Mouse (Mus musculus) neural tube, embryonic 13.5 days (tissue): ENCODE results near the gene Egfl8. TPM values are rescaled to one million over a fixed set of nuclear protein-coding genes. Genes with fewer than 3 reads are reported as not detected.

ENCODE experiments used
- ATAC-seq: fragments of 200-750 bp; cut with Nextera tagmentation; 2 replicates; pipeline ENCODE4 v1.8.0; 2017; ENCODE audit warnings: low read depth, mild to moderate bottlenecking, moderate TSS enrichment, moderate library complexity
- H3K27ac ChIP-seq: fragments of 300-500 bp; sonication (generic); replicated peaks from 2 replicates; pipeline ENCODE4 v1.5.1; 2015; ENCODE audit warnings: moderate library complexity, mild to moderate bottlenecking, inconsistent platforms
- H3K27me3 ChIP-seq: fragments of 300-500 bp; sonication (generic); 2 replicates; pipeline ENCODE4 v1.6.1; 2015; ENCODE audit warnings: mild to moderate bottlenecking, inconsistent platforms
- H3K36me3 ChIP-seq: fragments of 300-500 bp; sonication (generic); 2 replicates; pipeline ENCODE4 v1.6.1; 2015; ENCODE audit warnings: mild to moderate bottlenecking, inconsistent platforms
- H3K4me1 ChIP-seq: fragments of 300-500 bp; sonication (generic); replicated peaks from 2 replicates; pipeline ENCODE4 v1.6.1; 2015; ENCODE audit warnings: inconsistent platforms
- H3K4me2 ChIP-seq: fragments of 300-500 bp; sonication (generic); 2 replicates; pipeline ENCODE4 v1.6.1; 2015; ENCODE audit warnings: inconsistent platforms, mild to moderate bottlenecking, moderate library complexity
- H3K4me3 ChIP-seq: fragments of 300-500 bp; sonication (generic); 2 replicates; pipeline ENCODE4 v1.5.1; 2015; ENCODE audit warnings: mild to moderate bottlenecking, inconsistent platforms
- H3K9ac ChIP-seq: fragments of 300-500 bp; sonication (generic); 2 replicates; pipeline ENCODE4 v1.6.1; 2015; ENCODE audit warnings: moderate library complexity, mild to moderate bottlenecking, inconsistent platforms
- H3K9me3 ChIP-seq: fragments of 300-500 bp; sonication (generic); 2 replicates; pipeline ENCODE4 v1.6.1; 2016; ENCODE audit warnings: inconsistent platforms
- WGBS: fragments of 180-500 bp; shearing (Covaris S2); methylation state at CpG from one replicate; pipeline ENCODE4 v1.1.7; 2015; 5-methylcytosine and 5-hydroxymethylcytosine counted together
- polyA plus RNA-seq: library from polyadenylated mRNA; unstranded; fragments of >200 nt; fragmentation: Nextera tagmentation; extraction: Ambion mirVana; gene quantifications from 2 replicates; pipeline ENCODE4 v1.2.1, GENCODE M21; 2015

Gene Egfl8
- polyA plus RNA-seq, 1 experiment from 2014 or later: 28.4 TPM

DNA sequence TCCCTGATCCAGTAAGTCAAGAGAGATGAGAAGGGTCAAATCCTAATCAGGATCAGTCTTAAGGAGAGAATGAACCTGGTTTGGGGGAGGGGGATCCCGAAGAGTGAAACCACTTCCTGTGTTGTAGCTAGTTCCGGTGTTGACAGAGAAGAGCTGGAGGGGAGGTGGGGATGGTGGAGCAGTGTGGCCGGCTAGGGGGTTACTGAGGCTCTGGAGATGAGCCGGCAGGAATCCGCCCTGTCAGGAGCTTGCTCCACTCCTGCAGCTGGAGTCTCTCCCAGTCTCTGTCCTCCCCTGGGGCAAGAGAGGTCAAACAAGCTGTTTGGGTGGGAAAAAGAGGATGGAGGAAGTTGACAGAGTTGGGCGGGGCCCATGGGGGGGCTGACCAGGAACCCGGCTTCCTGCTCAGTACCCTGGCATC is 26.1 kb downstream of the Egfl8 start, which contains the start of gene Gpsm3:
Gene Gpsm3, plus strand, starts transcription at position 126 of the 421 bp plus-strand sequence.
- Histone ChIP-seq H3K4me3 (0 out of 2 replicates have a peak within 1 kb of the TSS, but pooled peaks have one; percentile 0), H3K9me3 (no peaks in the 10 kb centered on the region), H3K27me3 (no peaks in the 10 kb centered on the region), H3K4me2 (peak within 1 kb of the TSS; percentile 91), H3K9ac (peak within 1 kb of the TSS; percentile 17; the same call in 1 of the 2 replicates), H3K36me3 (peaks cover 3% of the 10 kb centered on the region), H3K27ac (peak within 1 kb of the TSS; percentile 99; the same call in 1 of the 2 replicates), H3K4me1 (peaks cover 80% of the 10 kb centered on the region)
- no peak for ATAC-seq
- 40% methylated on average over 7 of the region's 7 CpGs for WGBS

DNA sequence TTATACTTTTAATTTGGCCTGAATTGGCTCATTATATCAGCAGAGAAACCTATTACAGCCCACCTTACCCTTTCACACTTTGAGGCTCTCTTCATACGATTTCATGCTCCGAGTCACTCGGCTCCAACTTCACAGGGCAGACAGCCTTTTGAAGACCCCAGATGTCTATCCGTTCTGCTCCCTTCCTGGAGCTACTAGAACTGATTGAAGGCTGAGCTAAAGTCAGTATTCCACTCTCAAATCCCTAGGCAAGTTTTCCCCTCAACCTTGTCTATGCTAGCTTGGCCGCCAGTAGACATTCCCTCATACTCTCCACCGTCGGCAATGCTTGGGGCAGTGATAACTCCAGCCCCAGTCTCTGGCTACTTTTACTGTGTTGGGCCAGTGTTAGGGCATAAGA is 26.6 kb downstream of the Egfl8 start:
- Histone ChIP-seq H3K27ac (peak overlapping the region; percentile 54; the same call in 1 of the 2 replicates), H3K9ac (peak overlapping the region; percentile 17; the same call in 1 of the 2 replicates), H3K27me3 (no peaks in the 10 kb centered on the region), H3K4me3 (no peak overlapping the region), H3K4me2 (peak overlapping the region; percentile 21), H3K36me3 (no peaks in the 10 kb centered on the region), H3K9me3 (no peaks in the 10 kb centered on the region), H3K4me1 (peaks cover 75% of the 10 kb centered on the region)
- ATAC-seq: no peak
- 56% methylated on average over 7 of the region's 7 CpGs for WGBS

DNA sequence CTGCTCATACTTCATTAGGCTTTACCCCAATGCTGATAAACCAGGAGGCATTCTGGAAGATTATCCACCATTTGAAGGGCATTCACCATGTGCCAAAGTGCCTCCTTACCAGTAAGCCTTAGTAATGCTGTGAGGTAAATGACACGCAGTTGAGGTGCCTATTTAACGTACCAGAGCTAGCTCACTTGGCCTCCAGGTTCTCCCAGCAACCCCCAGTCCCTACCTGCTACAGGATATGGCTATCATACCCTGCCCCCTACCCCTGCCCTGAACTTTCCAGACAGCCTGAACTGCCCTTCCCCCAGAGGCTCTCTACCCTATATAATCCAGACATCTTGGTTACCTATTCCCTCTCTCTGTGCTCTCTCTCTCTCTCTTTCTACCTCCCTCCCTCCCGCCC is 27.0 kb downstream of the Egfl8 start:
- H3K4me2 ChIP-seq: no peak overlapping the region
- H3K9me3 ChIP-seq: no peaks in the 10 kb centered on the region
- 86% methylated on average over 3 of the region's 3 CpGs for WGBS
- H3K27ac ChIP-seq: no peak overlapping the region
- peaks cover 71% of the 10 kb centered on the region for H3K4me1 ChIP-seq
- no peak overlapping the region for H3K9ac ChIP-seq
- H3K36me3 ChIP-seq: no peaks in the 10 kb centered on the region
- no peak for ATAC-seq
- no peaks in the 10 kb centered on the region for H3K27me3 ChIP-seq
- H3K4me3 ChIP-seq: no peak overlapping the region

DNA sequence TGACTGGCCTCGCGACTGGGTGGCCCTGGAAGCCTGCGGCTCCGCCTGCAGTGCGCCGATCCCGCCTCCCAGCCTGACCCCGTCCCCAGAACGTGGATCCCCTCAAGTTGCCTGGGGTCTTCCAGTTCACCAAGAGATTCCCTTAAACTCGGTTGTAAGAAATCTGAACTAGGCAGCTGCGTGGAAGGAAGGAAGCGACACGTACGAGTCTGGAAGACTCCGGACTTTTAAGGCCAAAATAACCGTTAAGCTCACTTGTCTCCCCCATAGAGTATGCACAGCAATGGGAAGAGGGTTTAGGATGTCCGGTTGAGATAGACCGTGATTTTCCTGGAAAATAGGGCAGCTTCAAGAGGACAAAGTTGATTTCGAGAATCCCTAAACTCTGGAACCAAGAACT is 28.0 kb downstream of the Egfl8 start:
- no peaks in the 10 kb centered on the region for H3K27me3 ChIP-seq
- peaks cover 62% of the 10 kb centered on the region for H3K4me1 ChIP-seq
- peak overlapping the region; percentile 90 for H3K9ac ChIP-seq
- ATAC-seq: no peak
- peak overlapping the region; percentile 74 for H3K4me2 ChIP-seq
- 3% methylated on average over 19 of the region's 19 CpGs for WGBS
- no peaks in the 10 kb centered on the region for H3K9me3 ChIP-seq
- peak overlapping the region; percentile 98 for H3K27ac ChIP-seq
- H3K4me3 ChIP-seq: peak overlapping the region; percentile 64
- no peaks in the 10 kb centered on the region for H3K36me3 ChIP-seq

DNA sequence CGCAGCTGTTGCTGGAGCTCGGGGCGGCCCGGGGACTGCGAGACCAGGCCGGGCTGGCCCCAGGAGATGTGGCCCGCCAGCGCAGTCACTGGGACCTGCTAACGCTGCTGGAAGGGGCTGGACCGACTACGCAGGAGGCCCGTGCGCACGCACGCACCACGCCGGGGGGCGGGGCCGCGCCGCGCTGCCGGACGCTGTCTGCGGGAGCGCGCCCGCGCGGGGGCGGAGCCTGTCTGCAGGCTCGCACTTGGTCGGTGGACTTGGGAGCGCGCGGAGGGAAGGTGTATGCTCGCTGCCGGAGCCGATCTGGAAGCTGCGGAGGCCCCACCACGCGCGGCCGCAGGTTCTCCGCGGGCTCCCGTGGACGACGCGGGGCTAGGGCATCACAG is 28.4 kb downstream of the Egfl8 start:
- H3K4me3 ChIP-seq: peak overlapping the region; percentile 64
- no peaks in the 10 kb centered on the region for H3K27me3 ChIP-seq
- peak overlapping the region; percentile 90 for H3K9ac ChIP-seq
- peaks cover 58% of the 10 kb centered on the region for H3K4me1 ChIP-seq
- no peaks in the 10 kb centered on the region for H3K9me3 ChIP-seq
- WGBS: 0% methylated on average over 50 of the region's 50 CpGs
- peak; percentile 81 for ATAC-seq
- H3K27ac ChIP-seq: peak overlapping the region; percentile 98
- no peaks in the 10 kb centered on the region for H3K36me3 ChIP-seq
- peak overlapping the region; percentile 74 for H3K4me2 ChIP-seq

DNA sequence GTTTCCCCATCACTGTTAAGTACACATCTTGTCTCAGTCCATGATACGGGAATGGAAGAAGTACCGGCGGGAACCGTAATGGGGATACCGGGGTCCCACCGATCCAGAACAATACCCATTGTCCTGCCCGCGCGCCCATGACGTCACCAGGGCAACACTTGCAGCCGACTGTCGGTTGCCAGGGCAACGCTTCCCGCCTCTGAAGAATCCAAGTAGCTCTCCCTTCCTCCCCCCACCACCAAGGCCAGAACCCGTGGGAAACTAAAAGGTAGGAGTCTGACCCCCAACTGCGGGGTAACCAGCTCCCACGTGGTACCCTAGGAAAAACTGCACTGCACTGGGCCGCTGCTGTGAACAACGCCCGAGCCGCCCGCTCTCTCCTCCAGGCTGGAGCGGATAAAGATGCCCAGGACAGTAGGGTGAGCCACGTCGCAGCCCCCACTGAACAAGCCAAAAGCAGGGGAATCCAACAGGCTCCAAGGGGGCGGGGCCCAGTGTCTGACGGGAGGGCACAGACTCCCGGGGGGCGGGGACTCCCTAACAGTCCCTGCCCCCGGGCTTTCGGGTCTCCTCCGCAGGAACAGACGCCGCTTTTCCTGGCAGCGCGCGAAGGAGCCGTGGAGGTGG is 28.9 kb downstream of the Egfl8 start:
- under 1% methylated on average over 38 of the region's 38 CpGs for WGBS
- H3K4me1 ChIP-seq: peaks cover 56% of the 10 kb centered on the region
- no peaks in the 10 kb centered on the region for H3K36me3 ChIP-seq
- peak overlapping the region; percentile 74 for H3K4me2 ChIP-seq
- H3K27me3 ChIP-seq: no peaks in the 10 kb centered on the region
- ATAC-seq: peak; percentile 76
- H3K9ac ChIP-seq: peak overlapping the region; percentile 90
- peak overlapping the region; percentile 64 for H3K4me3 ChIP-seq
- peak overlapping the region; percentile 98 for H3K27ac ChIP-seq
- H3K9me3 ChIP-seq: no peaks in the 10 kb centered on the region

DNA sequence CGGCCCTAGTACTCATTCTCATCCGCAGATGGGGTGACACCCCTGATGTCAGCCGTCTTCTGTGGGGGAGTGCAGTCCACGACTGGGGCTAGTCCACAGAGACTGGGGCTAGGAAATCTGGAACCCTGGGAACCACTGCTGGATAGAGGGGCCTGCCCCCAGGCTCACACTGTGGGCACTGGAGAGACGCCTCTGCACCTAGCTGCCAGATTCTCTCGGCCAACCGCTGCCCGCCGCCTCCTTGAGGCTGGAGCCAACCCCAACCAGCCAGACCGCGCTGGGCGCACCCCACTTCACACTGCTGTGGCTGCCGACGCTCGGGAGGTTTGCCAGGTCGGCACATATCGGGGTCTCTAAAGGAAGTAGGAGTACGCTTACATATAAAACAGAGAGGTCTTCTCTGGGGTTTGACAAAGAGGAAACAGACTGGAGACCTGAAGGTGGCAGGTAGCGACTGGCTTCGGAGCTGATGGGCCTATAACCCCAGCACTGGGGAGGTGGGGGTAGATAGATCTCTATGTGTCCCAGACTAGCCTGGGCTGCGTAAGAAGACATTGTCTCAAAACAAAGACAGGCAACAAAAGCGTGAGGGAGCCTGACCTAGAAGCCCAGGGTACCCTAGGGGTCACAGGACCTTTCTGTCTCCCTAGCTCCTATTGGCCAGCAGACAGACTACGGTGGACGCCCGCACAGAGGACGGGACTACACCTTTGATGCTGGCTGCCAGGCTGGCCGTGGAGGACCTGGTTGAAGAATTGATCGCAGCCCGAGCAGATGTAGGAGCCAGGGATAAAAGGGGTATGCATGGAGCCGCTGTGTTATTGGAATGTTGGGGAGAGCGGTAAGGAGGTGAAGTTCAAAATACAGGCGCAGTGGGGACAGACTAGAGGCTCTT is 29.6 kb downstream of the Egfl8 start:
- WGBS: 18% methylated on average over 32 of the region's 32 CpGs
- H3K4me1 ChIP-seq: peaks cover 50% of the 10 kb centered on the region

DNA sequence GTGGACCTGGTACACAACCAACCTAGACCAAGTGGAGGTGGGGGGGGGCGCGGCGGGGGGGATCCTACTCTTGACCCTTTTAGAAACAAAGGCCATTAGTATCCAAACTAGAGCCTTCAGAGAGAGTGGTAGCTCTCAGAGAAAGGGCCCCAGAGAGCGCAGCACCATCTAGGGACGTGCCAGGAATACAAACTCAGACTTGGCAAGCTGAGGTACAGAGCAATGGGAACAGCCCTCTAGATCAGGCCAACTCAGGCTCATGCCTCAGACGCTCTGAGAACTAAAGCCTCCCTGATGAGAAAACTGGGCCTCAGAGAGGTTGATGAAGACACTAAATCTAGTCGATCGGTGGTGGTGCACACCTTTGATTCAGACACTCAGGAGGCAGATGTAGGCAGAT is 30.6 kb downstream of the Egfl8 start:
- 85% methylated on average over 8 of the region's 8 CpGs for WGBS
- Histone ChIP-seq H3K4me3 (no peak overlapping the region), H3K9ac (no peak overlapping the region), H3K27me3 (no peaks in the 10 kb centered on the region), H3K4me1 (peaks cover 40% of the 10 kb centered on the region), H3K9me3 (no peaks in the 10 kb centered on the region), H3K4me2 (no peak overlapping the region), H3K36me3 (no peaks in the 10 kb centered on the region), H3K27ac (peak overlapping the region; percentile 98)
- no peak for ATAC-seq

More for the DNA sequence above, 29.6 kb downstream of the Egfl8 start:
- no peaks in the 10 kb centered on the region for H3K36me3 ChIP-seq
- H3K9me3 ChIP-seq: no peaks in the 10 kb centered on the region
- peak overlapping the region; percentile 74 for H3K4me2 ChIP-seq
- H3K27ac ChIP-seq: peak overlapping the region; percentile 98
- H3K9ac ChIP-seq: peak overlapping the region; percentile 90
- H3K4me3 ChIP-seq: peak overlapping the region; percentile 64
- H3K27me3 ChIP-seq: no peaks in the 10 kb centered on the region
- ATAC-seq: peak; percentile 13

DNA sequence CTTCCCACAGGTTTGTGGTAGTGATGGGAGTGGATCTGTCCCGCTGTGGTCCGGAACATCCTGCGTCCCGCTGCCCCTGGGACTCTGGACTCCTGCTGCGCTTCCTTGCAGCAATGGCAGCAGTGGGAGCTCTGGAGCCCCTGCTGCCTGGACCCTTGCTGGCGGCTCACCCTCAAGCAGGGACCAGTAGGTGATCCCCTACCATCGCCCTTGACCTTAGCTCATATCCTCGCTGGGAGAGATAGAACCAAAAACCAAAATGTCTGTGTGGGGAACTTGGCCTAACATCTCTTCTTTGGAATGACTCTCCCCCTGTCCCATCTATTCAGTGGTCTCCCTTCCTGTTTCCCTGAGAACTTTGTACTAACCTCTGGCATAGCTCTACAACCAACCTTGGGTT is 32.0 kb downstream of the Egfl8 start:
- WGBS: 91% methylated on average over 8 of the region's 8 CpGs
- no peaks in the 10 kb centered on the region for H3K9me3 ChIP-seq
- no peaks in the 10 kb centered on the region for H3K27me3 ChIP-seq
- no peak overlapping the region for H3K9ac ChIP-seq
- H3K4me2 ChIP-seq: no peak overlapping the region
- ATAC-seq: no peak
- H3K4me1 ChIP-seq: peaks cover 27% of the 10 kb centered on the region
- no peaks in the 10 kb centered on the region for H3K36me3 ChIP-seq
- no peak overlapping the region for H3K27ac ChIP-seq
- H3K4me3 ChIP-seq: no peak overlapping the region

DNA sequence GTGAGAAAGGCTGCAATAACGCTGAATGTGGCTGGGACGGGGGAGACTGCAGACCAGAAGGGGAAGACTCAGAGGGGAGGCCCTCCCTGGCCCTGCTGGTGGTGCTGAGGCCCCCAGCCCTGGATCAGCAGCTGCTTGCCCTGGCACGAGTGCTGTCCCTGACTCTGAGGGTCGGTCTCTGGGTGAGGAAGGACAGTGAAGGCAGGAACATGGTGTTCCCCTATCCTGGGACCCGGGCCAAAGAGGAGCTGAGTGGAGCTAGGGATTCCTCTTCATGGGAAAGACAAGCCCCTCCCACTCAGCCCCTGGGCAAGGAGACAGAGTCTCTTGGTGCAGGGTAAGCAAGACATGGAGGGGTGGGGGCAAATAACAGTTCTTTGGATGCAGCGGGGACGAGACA is 32.4 kb downstream of the Egfl8 start:
- WGBS: 70% methylated on average over 7 of the region's 7 CpGs
- H3K4me2 ChIP-seq: no peak overlapping the region

DNA sequence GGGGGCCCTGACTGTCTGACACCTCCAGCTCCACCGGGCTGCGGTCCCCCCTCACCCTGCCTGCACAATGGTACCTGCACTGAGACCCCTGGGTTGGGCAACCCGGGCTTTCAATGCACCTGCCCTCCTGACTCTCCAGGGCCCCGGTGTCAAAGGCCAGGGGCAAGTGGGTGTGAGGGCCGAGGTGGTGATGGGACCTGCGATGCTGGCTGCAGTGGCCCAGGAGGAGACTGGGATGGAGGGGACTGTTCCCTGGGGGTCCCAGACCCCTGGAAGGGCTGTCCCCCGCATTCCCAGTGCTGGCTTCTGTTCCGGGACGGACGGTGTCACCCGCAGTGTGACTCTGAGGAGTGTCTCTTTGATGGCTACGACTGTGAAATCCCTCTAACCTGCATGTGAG is 33.2 kb downstream of the Egfl8 start:
- no peak for ATAC-seq
- peaks cover 16% of the 10 kb centered on the region for H3K4me1 ChIP-seq
- no peaks in the 10 kb centered on the region for H3K27me3 ChIP-seq
- 83% methylated on average over 12 of the region's 12 CpGs for WGBS
- H3K9me3 ChIP-seq: no peaks in the 10 kb centered on the region
- H3K4me2 ChIP-seq: no peak overlapping the region
- no peak overlapping the region for H3K4me3 ChIP-seq
- no peak overlapping the region for H3K9ac ChIP-seq
- no peak overlapping the region for H3K27ac ChIP-seq
- H3K36me3 ChIP-seq: no peaks in the 10 kb centered on the region

More for the DNA sequence above, 32.4 kb downstream of the Egfl8 start:
- Histone ChIP-seq H3K4me3 (no peak overlapping the region), H3K9me3 (no peaks in the 10 kb centered on the region), H3K27me3 (no peaks in the 10 kb centered on the region), H3K27ac (no peak overlapping the region), H3K9ac (no peak overlapping the region), H3K4me1 (peaks cover 23% of the 10 kb centered on the region), H3K36me3 (no peaks in the 10 kb centered on the region)
- ATAC-seq: no peak

DNA sequence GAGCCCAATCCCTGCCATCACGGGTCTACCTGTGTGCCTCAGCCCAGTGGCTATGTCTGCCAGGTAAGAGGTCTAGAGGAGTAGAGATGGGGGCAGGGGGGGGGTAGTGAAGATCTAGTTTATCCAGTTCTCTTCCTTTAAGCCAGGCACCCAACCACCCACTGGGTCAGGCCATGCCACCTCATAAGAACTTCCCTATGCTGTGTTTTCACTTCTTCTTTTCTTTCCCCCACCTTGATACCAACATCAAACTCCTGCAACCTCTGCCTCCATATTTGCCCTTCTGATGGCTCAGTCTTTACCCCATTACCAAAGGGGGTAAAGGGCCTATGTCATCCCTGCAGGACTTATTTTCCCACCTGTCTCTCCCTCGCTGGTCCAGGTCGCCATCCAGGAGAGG is 37.7 kb downstream of the Egfl8 start:
- ATAC-seq: no peak
- H3K9me3 ChIP-seq: no peaks in the 10 kb centered on the region
- no peaks in the 10 kb centered on the region for H3K4me1 ChIP-seq
- no peak overlapping the region for H3K27ac ChIP-seq
- H3K4me2 ChIP-seq: no peak overlapping the region
- WGBS: 86% methylated on average over 3 of the region's 3 CpGs
- H3K36me3 ChIP-seq: no peaks in the 10 kb centered on the region
- no peak overlapping the region for H3K4me3 ChIP-seq
- H3K9ac ChIP-seq: no peak overlapping the region
- no peaks in the 10 kb centered on the region for H3K27me3 ChIP-seq
